Mouse (Mus musculus) kidney, embryonic 14.5 days (tissue): ENCODE measurements at regions not wholly inside any gene's neighbourhood (a gene's known extent, or its start where the extent isn't known, plus 50 kb on each side); places are given as distances from the start of the nearest gene placed in this dataset.

Experiments used
- ATAC-seq: fragments of 200-750 bp; cut with Nextera tagmentation; 2 replicates; pipeline ENCODE4 v1.8.0; 2017; ENCODE audit warnings: moderate number of reproducible peaks, mild to moderate bottlenecking, moderate TSS enrichment, moderate library complexity; ENCODE audit not compliant: low FRiP score, low TSS enrichment
- H3K27ac ChIP-seq: fragments of 300-500 bp; sonication (generic); 2 replicates; pipeline ENCODE4 v1.5.1; 2014; ENCODE audit warnings: low read depth, mild to moderate bottlenecking, low read length, moderate library complexity, mixed read lengths
- H3K27me3 ChIP-seq: fragments of 300-500 bp; sonication (generic); 2 replicates; pipeline ENCODE4 v1.6.1; 2014; ENCODE audit warnings: mild to moderate bottlenecking, low read length; ENCODE audit not compliant: control insufficient read depth, insufficient read depth
- H3K36me3 ChIP-seq: fragments of 300-500 bp; sonication (generic); 2 replicates; pipeline ENCODE4 v1.6.1; 2014; ENCODE audit warnings: low read length, mixed read lengths; ENCODE audit not compliant: control insufficient read depth, insufficient read depth
- H3K4me1 ChIP-seq: fragments of 300-500 bp; sonication (generic); 2 replicates; pipeline ENCODE4 v1.6.1; 2014; ENCODE audit warnings: low read length, mixed read lengths; ENCODE audit not compliant: control insufficient read depth, insufficient read depth
- H3K4me2 ChIP-seq: fragments of 300-500 bp; sonication (generic); replicated peaks from 2 replicates; pipeline ENCODE4 v1.6.1; 2014; ENCODE audit warnings: low read depth, mild to moderate bottlenecking, low read length
- H3K4me3 ChIP-seq: fragments of 300-500 bp; sonication (generic); 2 replicates; pipeline ENCODE4 v1.5.1; 2014; ENCODE audit warnings: mild to moderate bottlenecking, low read length
- H3K9ac ChIP-seq: fragments of 300-500 bp; sonication (generic); 2 replicates; pipeline ENCODE4 v1.6.1; 2014; ENCODE audit warnings: low read depth, mild to moderate bottlenecking, low read length, moderate library complexity
- H3K9me3 ChIP-seq: fragments of 300-500 bp; sonication (generic); 2 replicates; pipeline ENCODE4 v1.6.1; 2016; ENCODE audit warnings: low read length; ENCODE audit not compliant: control insufficient read depth
- WGBS: fragments of 180-500 bp; shearing (Covaris S2); extraction: QIAGEN DNeasy Blood & Tissue Kit; methylation state at CpG from one replicate; pipeline ENCODE4 v1.1.7; 2014; 5-methylcytosine and 5-hydroxymethylcytosine counted together

DNA sequence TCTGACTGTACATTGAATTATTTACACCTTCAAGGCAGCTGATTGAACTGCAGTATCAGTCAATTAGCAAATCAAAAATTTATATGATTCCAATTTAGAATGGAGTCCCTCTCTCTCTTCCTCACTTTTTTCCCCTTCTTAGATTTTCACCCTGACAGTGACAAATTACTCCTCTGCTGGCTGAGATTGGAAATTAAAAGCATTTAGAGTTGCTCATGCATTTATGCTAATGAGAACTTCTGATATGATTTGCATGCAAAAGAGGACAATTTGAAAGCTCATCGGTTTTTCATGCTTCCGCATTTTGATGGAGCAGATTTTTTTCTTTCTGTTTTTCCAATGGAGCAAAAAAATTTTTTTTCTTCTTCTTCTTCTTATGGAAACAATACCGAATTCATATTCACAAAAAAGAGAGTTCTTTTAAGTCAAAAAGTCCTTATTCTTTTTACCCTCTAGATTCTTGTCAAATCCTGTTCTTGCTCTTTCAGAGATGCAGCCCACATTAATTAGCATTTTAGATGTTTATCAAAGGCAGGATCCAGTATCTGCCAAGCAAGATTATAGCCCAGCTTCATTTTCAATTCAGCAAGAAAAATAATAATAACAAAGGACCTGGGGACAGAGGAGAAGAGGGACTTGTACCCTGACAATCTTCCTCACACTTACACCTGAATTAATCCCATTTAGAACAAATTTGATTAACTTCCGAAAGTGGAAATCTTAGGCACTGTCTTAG, 173.6 kb upstream of the Nox3 start:
- no peak for ATAC-seq
- WGBS: 74% methylated on average over 4 of the region's 4 CpGs

DNA sequence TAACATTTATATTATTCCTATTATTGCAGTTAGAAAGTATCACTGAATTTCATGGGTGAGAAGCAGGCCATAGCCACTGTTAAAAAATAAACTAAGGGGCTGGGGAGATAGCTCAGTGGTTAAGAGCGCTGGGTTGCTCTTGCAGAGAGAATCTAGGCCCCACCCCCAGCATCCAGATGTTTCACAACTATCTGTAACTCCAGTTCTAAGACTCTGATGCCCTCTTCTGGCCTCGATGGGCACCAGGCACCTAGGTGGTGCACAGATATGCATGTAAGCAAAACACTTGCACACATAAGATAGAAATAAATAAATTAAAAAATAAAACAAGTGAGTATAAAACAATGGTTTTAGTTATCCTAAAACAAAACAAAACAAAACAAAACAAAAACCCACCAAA, 166.3 kb upstream of the Nox3 start:
- no peak overlapping the region for H3K27ac ChIP-seq
- no peaks in the 10 kb centered on the region for H3K27me3 ChIP-seq
- H3K9ac ChIP-seq: no peak overlapping the region
- H3K4me1 ChIP-seq: no peaks in the 10 kb centered on the region
- ATAC-seq: no peak
- no peak overlapping the region for H3K4me2 ChIP-seq
- WGBS: 30% methylated on average over 2 of the region's 2 CpGs
- H3K36me3 ChIP-seq: no peaks in the 10 kb centered on the region
- H3K9me3 ChIP-seq: no peaks in the 10 kb centered on the region
- H3K4me3 ChIP-seq: no peak overlapping the region

More for the DNA sequence above, 173.6 kb upstream of the Nox3 start:
- Histone ChIP-seq H3K27me3 (no peaks in the 10 kb centered on the region), H3K27ac (no peak overlapping the region), H3K4me2 (no peak overlapping the region), H3K36me3 (no peaks in the 10 kb centered on the region), H3K9me3 (no peaks in the 10 kb centered on the region), H3K4me3 (no peak overlapping the region), H3K9ac (no peak overlapping the region), H3K4me1 (no peaks in the 10 kb centered on the region)

DNA sequence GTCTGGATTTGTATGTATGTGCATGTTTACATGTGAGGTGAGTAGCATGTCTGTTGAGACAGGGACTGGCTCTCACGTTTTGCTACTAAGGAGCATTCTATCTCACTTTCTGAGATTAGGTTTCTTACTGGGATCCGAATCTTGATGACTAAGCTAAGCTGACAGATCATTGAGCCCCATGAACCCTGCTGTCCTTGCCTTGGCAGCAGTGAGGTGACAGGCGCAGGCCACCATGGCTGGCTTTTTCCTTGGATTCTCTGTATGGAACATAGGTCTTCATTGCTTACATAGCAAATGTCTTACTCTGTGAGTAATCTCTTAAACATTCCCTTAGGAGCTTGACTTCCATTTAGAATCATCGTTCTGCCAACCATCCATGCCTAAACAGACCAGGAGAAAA, 140.3 kb upstream of the Nox3 start:
- Histone ChIP-seq H3K4me3 (no peak overlapping the region), H3K27ac (no peak overlapping the region), H3K4me2 (no peak overlapping the region), H3K4me1 (no peaks in the 10 kb centered on the region), H3K36me3 (no peaks in the 10 kb centered on the region), H3K9ac (no peak overlapping the region), H3K27me3 (no peaks in the 10 kb centered on the region), H3K9me3 (no peaks in the 10 kb centered on the region)
- WGBS: 75% methylated on average over 4 of the region's 4 CpGs
- no peak for ATAC-seq

DNA sequence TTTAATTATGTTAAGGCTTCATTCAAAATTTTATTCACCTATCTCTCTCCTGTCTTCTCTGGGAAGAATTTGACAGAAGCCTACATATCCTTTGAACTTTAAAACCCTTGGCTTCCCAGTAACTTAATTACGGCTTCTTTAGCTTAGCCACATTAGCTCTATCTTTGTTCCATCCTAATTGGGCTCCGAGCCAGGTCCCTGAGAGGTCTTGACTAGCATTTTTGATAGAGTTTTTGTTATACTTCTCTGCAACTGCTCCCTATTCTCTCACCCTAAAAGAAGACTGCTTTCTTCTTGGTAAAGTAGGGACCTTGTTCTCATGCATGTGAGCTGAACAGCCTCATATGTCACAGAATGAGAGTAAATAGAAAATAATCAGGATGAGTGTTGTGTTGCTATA, 115.1 kb upstream of the Nox3 start:
- Histone ChIP-seq H3K9me3 (no peaks in the 10 kb centered on the region), H3K4me3 (no peak overlapping the region), H3K27ac (no peak overlapping the region), H3K9ac (no peak overlapping the region), H3K36me3 (no peaks in the 10 kb centered on the region), H3K4me1 (no peaks in the 10 kb centered on the region), H3K4me2 (no peak overlapping the region), H3K27me3 (no peaks in the 10 kb centered on the region)
- ATAC-seq: no peak
- WGBS: 54% methylated on average over 2 of the region's 2 CpGs

DNA sequence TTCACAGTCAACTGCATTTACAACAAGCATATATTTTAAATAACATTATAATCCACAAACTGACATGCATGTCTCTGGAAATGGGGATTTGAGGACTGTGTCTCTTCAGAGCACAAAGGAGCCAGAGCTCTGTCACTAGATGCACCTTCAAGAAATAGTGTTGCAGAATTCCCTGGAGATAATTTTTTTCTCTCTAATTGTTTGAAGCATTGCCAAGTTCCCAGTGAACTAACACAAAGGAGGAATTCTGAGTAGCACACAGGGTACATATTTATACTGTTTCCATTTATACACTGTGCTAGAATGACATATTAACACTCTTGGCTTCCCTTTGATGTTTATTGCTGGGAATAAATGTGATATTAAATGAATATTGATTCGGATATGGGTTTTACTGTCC, 107.4 kb upstream of the Nox3 start:
- ATAC-seq: no peak
- H3K27ac ChIP-seq: no peak overlapping the region
- H3K9ac ChIP-seq: no peak overlapping the region
- no peaks in the 10 kb centered on the region for H3K27me3 ChIP-seq
- no peak overlapping the region for H3K4me3 ChIP-seq
- no peaks in the 10 kb centered on the region for H3K36me3 ChIP-seq
- WGBS: 77% methylated on average over 1 of the region's 1 CpGs
- no peaks in the 10 kb centered on the region for H3K9me3 ChIP-seq
- H3K4me2 ChIP-seq: no peak overlapping the region
- H3K4me1 ChIP-seq: no peaks in the 10 kb centered on the region

DNA sequence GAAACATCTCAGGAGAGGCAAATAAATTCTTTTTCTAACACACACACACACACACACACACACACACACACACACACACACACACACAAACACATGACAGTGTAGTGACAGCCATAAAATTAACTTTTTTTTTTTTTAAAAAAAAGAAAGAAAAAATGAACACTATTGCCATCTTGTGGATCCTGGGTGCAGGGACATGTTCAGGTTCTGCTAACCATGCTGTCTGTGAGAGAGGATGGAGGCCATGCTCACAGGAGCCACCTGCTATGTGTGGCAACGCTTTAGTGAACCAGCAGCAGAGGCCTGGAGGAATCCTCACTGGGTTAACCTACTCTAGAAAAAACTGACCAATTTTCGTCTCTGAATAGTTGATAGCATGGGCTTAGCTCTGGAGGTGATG, 96.5 kb upstream of the Nox3 start:
- no peak overlapping the region for H3K4me2 ChIP-seq
- H3K27ac ChIP-seq: no peak overlapping the region
- no peak overlapping the region for H3K9ac ChIP-seq
- no peaks in the 10 kb centered on the region for H3K36me3 ChIP-seq
- peak; percentile 49; the same call in 1 of the 2 replicates for ATAC-seq
- H3K4me3 ChIP-seq: no peak overlapping the region
- WGBS: 28% methylated on average over 2 of the region's 2 CpGs
- H3K27me3 ChIP-seq: no peaks in the 10 kb centered on the region
- H3K9me3 ChIP-seq: no peaks in the 10 kb centered on the region
- H3K4me1 ChIP-seq: no peaks in the 10 kb centered on the region

DNA sequence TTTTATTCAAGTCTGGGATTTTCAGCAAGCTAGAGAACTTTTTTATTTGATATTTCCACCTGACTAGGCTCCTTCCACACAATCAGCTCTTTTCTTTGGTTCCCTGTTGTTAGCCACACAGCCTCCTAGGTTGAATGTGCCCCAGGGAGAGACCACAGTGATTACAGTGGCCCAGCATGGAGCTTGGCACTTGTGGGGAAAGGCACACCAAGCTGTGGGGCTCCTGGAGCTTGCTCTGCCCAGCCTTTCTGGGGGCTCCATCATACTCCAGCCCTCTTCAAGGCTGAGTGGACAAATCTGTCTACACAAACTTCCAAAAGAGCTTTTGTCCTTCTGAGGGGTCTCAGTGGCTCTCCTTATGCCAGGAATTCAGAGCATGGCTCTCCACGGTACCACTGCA, 86.1 kb upstream of the Nox3 start:
- no peak overlapping the region for H3K27ac ChIP-seq
- H3K4me3 ChIP-seq: no peak overlapping the region
- 82% methylated on average over 1 of the region's 1 CpGs for WGBS
- H3K36me3 ChIP-seq: no peaks in the 10 kb centered on the region
- no peaks in the 10 kb centered on the region for H3K27me3 ChIP-seq
- no peak overlapping the region for H3K9ac ChIP-seq
- no peaks in the 10 kb centered on the region for H3K4me1 ChIP-seq
- ATAC-seq: no peak
- H3K4me2 ChIP-seq: no peak overlapping the region
- H3K9me3 ChIP-seq: no peaks in the 10 kb centered on the region

DNA sequence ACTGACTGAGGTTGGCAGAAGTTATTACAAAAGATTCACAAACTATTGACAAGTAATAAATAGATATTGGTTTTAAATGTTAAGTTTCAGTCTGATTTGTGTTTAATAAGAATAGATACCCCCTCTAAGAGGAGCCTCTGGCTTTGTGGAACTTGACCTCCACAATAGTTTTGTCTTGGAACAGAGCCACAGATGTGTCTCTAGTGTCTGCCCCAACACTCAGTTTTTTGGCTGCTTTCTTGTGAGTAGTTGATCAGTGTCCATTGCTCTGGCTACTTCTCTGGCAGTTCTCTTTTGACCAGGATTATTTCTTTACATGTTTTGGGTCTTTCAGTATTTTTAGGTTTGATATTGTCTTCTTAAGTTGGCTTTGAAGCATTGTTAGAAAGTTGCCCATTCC, 81.6 kb upstream of the Nox3 start:
- Histone ChIP-seq H3K36me3 (no peaks in the 10 kb centered on the region), H3K27me3 (no peaks in the 10 kb centered on the region), H3K4me3 (no peak overlapping the region), H3K4me1 (no peaks in the 10 kb centered on the region), H3K9me3 (no peaks in the 10 kb centered on the region), H3K27ac (no peak overlapping the region), H3K4me2 (no peak overlapping the region), H3K9ac (no peak overlapping the region)
- no peak for ATAC-seq

DNA sequence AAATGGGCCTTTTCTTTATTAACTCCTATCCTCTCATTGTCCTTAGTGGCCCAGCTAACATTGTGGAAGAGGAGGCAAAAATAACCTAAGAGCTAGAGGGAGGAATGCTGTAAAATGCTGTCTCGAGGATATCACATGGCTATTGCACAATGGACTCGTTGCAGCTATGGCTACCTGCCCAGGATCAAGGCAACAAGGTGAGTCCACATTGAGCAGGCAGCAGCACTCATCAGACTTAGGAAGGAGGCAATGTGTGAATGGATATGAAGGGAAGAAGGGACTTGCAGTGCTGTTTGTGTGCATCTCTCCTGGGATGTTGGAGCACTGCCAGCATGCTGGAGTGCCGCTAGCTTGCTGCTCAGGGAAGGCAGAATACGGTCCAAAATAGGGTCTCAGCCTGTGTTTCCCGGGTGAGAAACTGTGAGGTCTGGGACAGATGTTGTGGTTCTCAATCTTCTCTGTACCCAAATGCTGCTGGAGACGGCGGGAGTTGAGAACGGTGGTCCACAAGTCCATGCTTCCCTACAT, 51.8 kb upstream of the Nox3 start:
- Histone ChIP-seq H3K4me3 (no peak overlapping the region), H3K27me3 (no peaks in the 10 kb centered on the region), H3K4me1 (no peaks in the 10 kb centered on the region), H3K36me3 (no peaks in the 10 kb centered on the region), H3K4me2 (no peak overlapping the region), H3K27ac (no peak overlapping the region), H3K9me3 (no peaks in the 10 kb centered on the region), H3K9ac (no peak overlapping the region)
- ATAC-seq: no peak
- WGBS: 77% methylated on average over 8 of the region's 8 CpGs
